Mouse (Mus musculus): ENCODE measurements around the gene Ppm1m. TPM values are rescaled to one million over a fixed set of nuclear protein-coding genes. Genes with fewer than 3 reads are reported as not detected.

The Ppm1m gene
- polyA plus RNA-seq, 1 experiment from 2014 or later = 16.9 TPM

- H3K9ac ChIP-seq (replicated peaks) = peak within 1 kb of the TSS; percentile 79
- peaks cover 57% of the 10 kb centered on the region for H3K4me1 ChIP-seq
- peak within 1 kb of the TSS; percentile 70 for H3K4me2 ChIP-seq
- H3K27ac ChIP-seq (replicated peaks) = peak within 1 kb of the TSS; percentile 83
- H3K9me3 ChIP-seq (replicated peaks) = no peaks in the 10 kb centered on the region
- 1% methylated on average over 59 of the region's 61 CpGs for WGBS
- peak; percentile 88 for ATAC-seq (ENCODE audit: low FRiP score)
- no peaks in the 10 kb centered on the region for H3K27me3 ChIP-seq (replicated peaks)
- H3K36me3 ChIP-seq = no peaks in the 10 kb centered on the region
- H3K4me3 ChIP-seq (replicated peaks) = peak within 1 kb of the TSS; percentile 79
Measured at GRCm38 (mm10) chr9:106202819-106203636, 3.5 kb upstream of the Ppm1m start, which contains the start of gene Twf2. TSS of gene Twf2 (plus strand) at chr9:106203108.

GRCm38 (mm10) chr9:106201895-106202294 is 2.3 kb upstream of the Ppm1m start:
- Histone ChIP-seq H3K9me3 (replicated peaks) (no peaks in the 10 kb centered on the region), H3K27me3 (replicated peaks) (no peaks in the 10 kb centered on the region), H3K4me2 (peak overlapping the region; percentile 70), H3K4me1 (peaks cover 58% of the 10 kb centered on the region), H3K9ac (replicated peaks) (no peak overlapping the region), H3K27ac (replicated peaks) (no peak overlapping the region), H3K36me3 (no peaks in the 10 kb centered on the region), H3K4me3 (replicated peaks) (peak overlapping the region; percentile 79; the same call in 1 of the 2 replicates)
- ATAC-seq (ENCODE audit: low FRiP score) = no peak
- WGBS = 84% methylated on average over 3 of the region's 3 CpGs

GRCm38 (mm10) chr9:106198962-106199458 is 536 bp downstream of the Ppm1m start:
- peak overlapping the region; percentile 72 for H3K4me2 ChIP-seq
- H3K27me3 ChIP-seq (replicated peaks) = no peaks in the 10 kb centered on the region
- no peaks in the 10 kb centered on the region for H3K36me3 ChIP-seq
- peak overlapping the region; percentile 59 for H3K9ac ChIP-seq (replicated peaks)
- H3K9me3 ChIP-seq (replicated peaks) = no peaks in the 10 kb centered on the region
- under 1% methylated on average over 42 of the region's 51 CpGs for WGBS
- 0 out of 2 replicates have a peak, but pooled peaks have one; percentile 14 for ATAC-seq (ENCODE audit: low FRiP score)
- no peak overlapping the region for H3K27ac ChIP-seq (replicated peaks)
- peaks cover 38% of the 10 kb centered on the region for H3K4me1 ChIP-seq
- H3K4me3 ChIP-seq (replicated peaks) = peak overlapping the region; percentile 56

DNA sequence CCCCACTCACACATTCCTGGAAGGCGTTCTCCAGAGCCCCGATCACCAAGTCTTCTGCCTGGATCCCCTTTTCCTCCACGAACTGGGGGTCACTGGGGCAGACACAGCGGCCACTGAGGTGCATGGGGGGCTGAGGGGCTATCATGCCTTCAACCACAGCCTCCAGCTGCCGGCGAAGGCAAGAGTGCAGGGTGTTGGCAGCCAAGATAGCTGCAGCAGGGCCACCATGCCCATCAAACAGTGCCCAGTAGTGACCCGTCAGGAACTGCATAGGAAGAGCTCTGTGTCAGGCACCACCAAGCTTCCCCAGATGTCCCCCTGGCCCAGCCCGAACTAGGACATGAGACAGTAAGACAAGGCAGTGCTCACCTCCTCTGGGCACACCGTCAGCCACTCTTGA is 1.8 kb downstream of the Ppm1m start:
- H3K27me3 ChIP-seq (replicated peaks) = no peaks in the 10 kb centered on the region
- no peak overlapping the region; the same call in 1 of the 2 replicates for H3K4me2 ChIP-seq
- H3K9ac ChIP-seq (replicated peaks) = no peak overlapping the region
- H3K4me1 ChIP-seq = peaks cover 30% of the 10 kb centered on the region
- 91% methylated on average over 9 of the region's 9 CpGs for WGBS
- H3K27ac ChIP-seq (replicated peaks) = no peak overlapping the region
- H3K9me3 ChIP-seq (replicated peaks) = no peaks in the 10 kb centered on the region
- H3K4me3 ChIP-seq (replicated peaks) = no peak overlapping the region
- no peak for ATAC-seq (ENCODE audit: low FRiP score)
- H3K36me3 ChIP-seq = no peaks in the 10 kb centered on the region

- Histone ChIP-seq H3K9me3 (replicated peaks) (no peaks in the 10 kb centered on the region), H3K27me3 (replicated peaks) (no peaks in the 10 kb centered on the region), H3K9ac (replicated peaks) (no peak overlapping the region), H3K4me1 (peaks cover 28% of the 10 kb centered on the region), H3K4me3 (replicated peaks) (no peak overlapping the region), H3K27ac (replicated peaks) (no peak overlapping the region), H3K36me3 (peaks cover 2% of the 10 kb centered on the region), H3K4me2 (no peak overlapping the region)
- 61% methylated on average over 3 of the region's 3 CpGs for WGBS
- no peak for ATAC-seq (ENCODE audit: low FRiP score)
Measured at GRCm38 (mm10) chr9:106197081-106197713, 2.3 kb downstream of the Ppm1m start.

DNA sequence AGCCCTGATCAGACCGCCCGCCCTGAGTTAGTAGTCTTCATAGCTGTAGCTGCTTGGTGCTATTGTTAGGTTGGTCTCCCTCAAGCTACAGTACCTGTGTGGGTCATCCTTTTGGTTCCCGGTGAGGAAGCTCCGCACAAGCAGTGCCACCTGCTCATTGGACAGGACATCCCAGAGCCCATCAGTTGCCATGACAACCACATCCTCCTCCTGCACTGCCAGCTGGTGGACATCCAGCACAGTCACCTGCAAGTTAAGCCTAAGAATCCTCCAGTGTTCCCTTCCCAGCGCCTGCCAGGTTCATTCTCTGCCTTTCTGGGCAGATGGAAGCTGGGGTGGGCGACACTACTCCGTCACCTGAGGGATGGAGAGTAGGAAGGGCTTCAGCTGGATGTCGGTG is 3.9 kb downstream of the Ppm1m start:
- WGBS = 70% methylated on average over 8 of the region's 8 CpGs
- Histone ChIP-seq H3K4me2 (no peak overlapping the region), H3K9ac (replicated peaks) (no peak overlapping the region)

GRCm38 (mm10) chr9:106193930-106194807 is 5.4 kb downstream of the Ppm1m start:
- H3K4me3 ChIP-seq (replicated peaks) = no peak overlapping the region
- H3K27me3 ChIP-seq (replicated peaks) = no peaks in the 10 kb centered on the region
- no peak overlapping the region for H3K9ac ChIP-seq (replicated peaks)
- H3K4me1 ChIP-seq = peaks cover 17% of the 10 kb centered on the region
- no peak overlapping the region for H3K4me2 ChIP-seq
- H3K9me3 ChIP-seq (replicated peaks) = no peaks in the 10 kb centered on the region
- ATAC-seq (ENCODE audit: low FRiP score) = no peak
- peaks cover 31% of the 10 kb centered on the region for H3K36me3 ChIP-seq
- WGBS = 90% methylated on average over 8 of the region's 8 CpGs
- no peak overlapping the region for H3K27ac ChIP-seq (replicated peaks)

More for the DNA sequence above, 3.9 kb downstream of the Ppm1m start:
- no peak overlapping the region for H3K4me3 ChIP-seq (replicated peaks)
- H3K4me1 ChIP-seq = peaks cover 25% of the 10 kb centered on the region
- H3K27ac ChIP-seq (replicated peaks) = no peak overlapping the region
- H3K36me3 ChIP-seq = peaks cover 15% of the 10 kb centered on the region
- ATAC-seq (ENCODE audit: low FRiP score) = no peak
- no peaks in the 10 kb centered on the region for H3K9me3 ChIP-seq (replicated peaks)
- H3K27me3 ChIP-seq (replicated peaks) = no peaks in the 10 kb centered on the region

DNA sequence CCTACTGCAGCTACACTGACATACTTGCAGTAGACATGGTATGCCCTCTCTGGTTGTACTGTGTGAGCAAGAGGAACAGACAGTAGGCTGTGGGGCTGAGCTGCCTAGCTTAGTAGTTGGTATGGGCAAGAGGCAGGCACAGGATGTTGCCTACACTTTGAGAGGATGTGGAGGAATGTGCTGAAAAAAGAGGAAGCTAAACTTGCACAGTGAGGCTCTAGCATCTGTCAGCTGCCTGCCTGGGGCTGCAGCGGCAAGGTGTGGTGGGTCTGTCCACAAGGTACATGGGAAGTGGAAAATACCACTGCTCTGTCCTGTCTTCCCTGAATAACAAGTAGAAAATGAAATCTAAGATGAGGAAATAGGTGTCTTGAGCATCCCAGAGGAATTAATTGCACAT is 6.5 kb downstream of the Ppm1m start:
- Histone ChIP-seq H3K4me1 (peaks cover 10% of the 10 kb centered on the region), H3K27ac (replicated peaks) (no peak overlapping the region), H3K27me3 (replicated peaks) (no peaks in the 10 kb centered on the region), H3K9ac (replicated peaks) (no peak overlapping the region), H3K4me3 (replicated peaks) (no peak overlapping the region), H3K36me3 (peaks cover 42% of the 10 kb centered on the region), H3K4me2 (no peak overlapping the region), H3K9me3 (replicated peaks) (no peaks in the 10 kb centered on the region)
- WGBS = 91% methylated on average over 1 of the region's 1 CpGs
- no peak for ATAC-seq (ENCODE audit: low FRiP score)

DNA sequence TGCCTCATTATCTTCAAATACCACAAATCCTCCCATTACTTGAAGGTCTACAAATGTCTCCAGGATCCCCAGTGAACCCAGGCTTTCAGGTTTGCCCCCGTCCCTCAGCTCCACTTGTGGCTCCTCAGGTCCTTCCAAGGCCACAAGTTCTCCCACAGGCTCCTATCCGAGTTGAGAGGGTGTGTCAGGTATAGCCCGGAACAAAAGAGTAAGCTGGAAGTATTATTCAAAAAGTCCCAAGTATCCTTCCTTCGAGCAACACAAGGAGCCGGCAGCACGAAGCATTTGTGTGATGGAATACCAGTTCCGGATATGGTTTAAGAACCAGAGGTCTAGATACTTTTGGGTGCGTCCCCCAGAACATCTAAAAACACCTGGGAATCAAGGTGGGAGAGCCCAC is 7.5 kb downstream of the Ppm1m start:
- Histone ChIP-seq H3K9ac (replicated peaks) (no peak overlapping the region), H3K27me3 (replicated peaks) (no peaks in the 10 kb centered on the region), H3K9me3 (replicated peaks) (no peaks in the 10 kb centered on the region), H3K36me3 (peaks cover 52% of the 10 kb centered on the region), H3K4me1 (peaks cover 6% of the 10 kb centered on the region; the same call in 1 of the 2 replicates), H3K27ac (replicated peaks) (no peak overlapping the region), H3K4me3 (replicated peaks) (no peak overlapping the region), H3K4me2 (no peak overlapping the region)
- no peak for ATAC-seq (ENCODE audit: low FRiP score)
- 93% methylated on average over 8 of the region's 8 CpGs for WGBS

DNA sequence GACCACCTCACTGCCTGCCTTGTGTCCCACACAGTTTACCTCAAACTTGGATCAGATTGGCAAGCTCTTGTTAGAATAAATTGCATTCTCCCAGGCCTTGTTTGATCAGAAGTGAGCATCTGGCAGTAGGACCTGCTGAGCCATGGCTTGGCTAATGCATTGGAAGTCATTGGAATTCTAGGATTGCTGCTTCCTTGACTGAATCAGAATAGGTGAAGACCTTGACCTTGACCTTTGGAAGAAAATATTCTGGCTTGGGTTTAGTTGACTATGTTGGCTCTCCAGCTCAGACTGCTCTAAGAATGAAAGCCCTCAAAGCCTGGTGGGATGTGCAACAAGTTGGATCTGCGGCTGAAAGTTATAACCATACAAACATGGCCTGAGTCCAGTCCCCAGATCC is 8.2 kb downstream of the Ppm1m start:
- Histone ChIP-seq H3K9me3 (replicated peaks) (no peaks in the 10 kb centered on the region), H3K9ac (replicated peaks) (no peak overlapping the region), H3K36me3 (peaks cover 59% of the 10 kb centered on the region), H3K27me3 (replicated peaks) (no peaks in the 10 kb centered on the region), H3K27ac (replicated peaks) (no peak overlapping the region), H3K4me1 (peaks cover 6% of the 10 kb centered on the region; the same call in 1 of the 2 replicates), H3K4me2 (no peak overlapping the region), H3K4me3 (replicated peaks) (no peak overlapping the region)
- 100% methylated on average over 1 of the region's 1 CpGs for WGBS
- no peak for ATAC-seq (ENCODE audit: low FRiP score)

DNA sequence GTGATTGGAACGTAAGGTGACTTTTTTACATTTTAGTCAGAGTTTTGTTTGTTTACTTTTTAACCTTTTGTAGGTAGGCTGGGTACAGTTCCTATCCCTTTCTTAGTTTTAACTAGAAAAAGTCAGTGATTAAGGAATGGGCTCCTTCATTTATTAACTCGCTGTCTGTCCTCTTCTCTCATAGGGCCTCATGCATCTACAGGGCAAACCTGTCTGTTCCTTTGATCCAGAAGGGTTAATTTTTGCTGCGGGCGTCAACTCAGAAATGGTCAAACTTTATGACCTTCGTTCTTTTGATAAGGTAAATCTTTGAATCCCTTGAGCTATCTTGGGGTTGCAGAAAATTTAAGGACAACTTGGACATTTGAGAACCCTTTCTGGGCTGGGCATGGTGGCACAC is 15.6 kb downstream of the Ppm1m start:
- ATAC-seq (ENCODE audit: low FRiP score) = no peak
- Histone ChIP-seq H3K4me1 (no peaks in the 10 kb centered on the region), H3K4me3 (replicated peaks) (no peak overlapping the region), H3K9me3 (replicated peaks) (no peaks in the 10 kb centered on the region), H3K27me3 (replicated peaks) (no peaks in the 10 kb centered on the region), H3K4me2 (no peak overlapping the region), H3K27ac (replicated peaks) (no peak overlapping the region), H3K9ac (replicated peaks) (no peak overlapping the region), H3K36me3 (peaks cover 90% of the 10 kb centered on the region)
- 90% methylated on average over 5 of the region's 5 CpGs for WGBS

Data from neural tube, embryonic 15.5 days (tissue).